Mouse (Mus musculus) right cerebral cortex, postnatal 14 days (tissue): ENCODE results near the gene Pbld1.

Experiments used
- DNase-seq: peaks from one replicate; pipeline ENCODE4 v3.0.0; 2022

The Pbld1 gene

GRCm38 (mm10) chr10:63059862-63060261, at the start of gene Pbld1:
Gene Pbld1 (plus strand): TSS chr10:63060162.
- DNase-seq, result no peak

GRCm38 (mm10) chr10:63010268-63010667, 49.7 kb upstream of the Pbld1 start:
- DNase-seq, result no peak

- no peak for DNase-seq
Measured at GRCm38 (mm10) chr10:63011556-63011955, 48.4 kb upstream of the Pbld1 start.

GRCm38 (mm10) chr10:63013476-63013875, 46.5 kb upstream of the Pbld1 start:
- no peak for DNase-seq

- no peak for DNase-seq
Measured at GRCm38 (mm10) chr10:63014168-63014567, 45.8 kb upstream of the Pbld1 start.

- no peak for DNase-seq
Measured at GRCm38 (mm10) chr10:63019304-63019703, 40.7 kb upstream of the Pbld1 start.

GRCm38 (mm10) chr10:63021702-63022101, 38.3 kb upstream of the Pbld1 start:
- no peak for DNase-seq

- no peak for DNase-seq
Measured at GRCm38 (mm10) chr10:63022541-63023120, 37.3 kb upstream of the Pbld1 start.

GRCm38 (mm10) chr10:63023121-63023748, 36.7 kb upstream of the Pbld1 start:
- peak; percentile 73 for DNase-seq

- peak; percentile 99 for DNase-seq
Measured at GRCm38 (mm10) chr10:63023749-63024579, 36.0 kb upstream of the Pbld1 start, which contains the start of the genes Hnrnph3 and Pbld2. Gene Hnrnph3 (minus strand): TSS chr10:63024217. Gene Pbld2 (plus strand): TSS chr10:63024315.

GRCm38 (mm10) chr10:63024580-63024910, 35.4 kb upstream of the Pbld1 start:
- DNase-seq, result peak; percentile 38

- no peak for DNase-seq
Measured at GRCm38 (mm10) chr10:63025016-63025415, 34.9 kb upstream of the Pbld1 start.

- no peak for DNase-seq
Measured at GRCm38 (mm10) chr10:63025491-63026011, 34.4 kb upstream of the Pbld1 start.

GRCm38 (mm10) chr10:63026156-63026794, 33.7 kb upstream of the Pbld1 start:
- DNase-seq, result no peak

- DNase-seq, result no peak
Measured at GRCm38 (mm10) chr10:63026795-63027160, 33.2 kb upstream of the Pbld1 start.

GRCm38 (mm10) chr10:63027376-63028161, 32.4 kb upstream of the Pbld1 start:
- no peak for DNase-seq

GRCm38 (mm10) chr10:63028396-63028795, 31.6 kb upstream of the Pbld1 start:
- no peak for DNase-seq

- no peak for DNase-seq
Measured at GRCm38 (mm10) chr10:63032267-63032666, 27.7 kb upstream of the Pbld1 start.

- no peak for DNase-seq
Measured at GRCm38 (mm10) chr10:63032956-63033355, 27.0 kb upstream of the Pbld1 start.

- no peak for DNase-seq
Measured at GRCm38 (mm10) chr10:63038571-63039320, 21.2 kb upstream of the Pbld1 start.

- DNase-seq, result no peak
Measured at GRCm38 (mm10) chr10:63039867-63040628, 19.9 kb upstream of the Pbld1 start.
